Mouse (Mus musculus): ENCODE data around the gene Fam117a.

Fam117a gene

GRCm38 (mm10) chr11:95414536-95415161, 77.8 kb downstream of the Fam117a start:
- CTCF ChIA-PET, result interaction anchor here (0.6 kb wide), 1 partner anchor 815 kb away, joined by 4 read pairs; no protein-coding TSS in a partner anchor

GRCm38 (mm10) chr11:95415931-95416330, 79.1 kb downstream of the Fam117a start:
- CTCF ChIA-PET, result no interaction called here

- CTCF ChIA-PET, result no interaction called here
Measured at GRCm38 (mm10) chr11:95417341-95417740, 80.5 kb downstream of the Fam117a start.

GRCm38 (mm10) chr11:95420880-95421435, 84.1 kb downstream of the Fam117a start:
- CTCF ChIA-PET, result no interaction called here

- CTCF ChIA-PET, result interaction anchor here (0.5 kb wide), 1 partner anchor 94 kb away, joined by 7 read pairs; no protein-coding TSS in a partner anchor
Measured at GRCm38 (mm10) chr11:95423505-95423904, 86.7 kb downstream of the Fam117a start.

- CTCF ChIA-PET, result no interaction called here
Measured at GRCm38 (mm10) chr11:95431344-95431743, 94.5 kb downstream of the Fam117a start.

Data from spleen, embryonic (tissue).